Mouse (Mus musculus): ENCODE results near the gene Mgat4a. TPM values are rescaled to one million over a fixed set of nuclear protein-coding genes. Genes with fewer than 3 reads are reported as not detected.

Gene Mgat4a
- polyA plus RNA-seq, 1 experiment from 2014 or later, result 7.2 TPM

- 82% methylated on average over 2 of the region's 2 CpGs for WGBS
- no peaks in the 10 kb centered on the region for H3K27me3 ChIP-seq
Observed at GRCm38 (mm10) chr1:37405137-37405536, 135.7 kb downstream of the Mgat4a start.

GRCm38 (mm10) chr1:37401687-37402086, 139.1 kb downstream of the Mgat4a start:
- Histone ChIP-seq H3K4me1 (replicated peaks) (0 out of 2 replicates have a peak, but pooled peaks cover 6% of the 10 kb centered on the region), H3K9ac (replicated peaks) (no peak overlapping the region), H3K27ac (no peak overlapping the region), H3K27me3 (no peaks in the 10 kb centered on the region), H3K9me3 (no peaks in the 10 kb centered on the region), H3K4me3 (replicated peaks) (no peak overlapping the region), H3K4me2 (replicated peaks) (no peak overlapping the region), H3K36me3 (peaks cover 42% of the 10 kb centered on the region)
- 0 out of 2 replicates have a peak, but pooled peaks have one; percentile 55 for ATAC-seq
- WGBS, result 63% methylated on average over 4 of the region's 4 CpGs

More at GRCm38 (mm10) chr1:37405137-37405536, 135.7 kb downstream of the Mgat4a start:
- Histone ChIP-seq H3K9ac (replicated peaks) (no peak overlapping the region), H3K4me3 (replicated peaks) (no peak overlapping the region), H3K27ac (no peak overlapping the region), H3K36me3 (peaks cover 24% of the 10 kb centered on the region), H3K4me2 (replicated peaks) (no peak overlapping the region), H3K4me1 (replicated peaks) (no peaks in the 10 kb centered on the region), H3K9me3 (no peaks in the 10 kb centered on the region)
- no peak for ATAC-seq

GRCm38 (mm10) chr1:37399734-37400133, 141.1 kb downstream of the Mgat4a start:
- Histone ChIP-seq H3K9ac (replicated peaks) (no peak overlapping the region), H3K9me3 (no peaks in the 10 kb centered on the region), H3K36me3 (peaks cover 58% of the 10 kb centered on the region), H3K4me2 (replicated peaks) (no peak overlapping the region), H3K4me3 (replicated peaks) (no peak overlapping the region), H3K27me3 (no peaks in the 10 kb centered on the region), H3K27ac (no peak overlapping the region), H3K4me1 (replicated peaks) (0 out of 2 replicates have a peak, but pooled peaks cover 6% of the 10 kb centered on the region)
- 75% methylated on average over 8 of the region's 8 CpGs for WGBS
- ATAC-seq, result no peak

GRCm38 (mm10) chr1:37398961-37399360, 141.9 kb downstream of the Mgat4a start:
- H3K4me3 ChIP-seq (replicated peaks), result no peak overlapping the region
- WGBS, result 81% methylated on average over 3 of the region's 3 CpGs
- 0 out of 2 replicates have a peak, but pooled peaks cover 6% of the 10 kb centered on the region for H3K4me1 ChIP-seq (replicated peaks)
- H3K27ac ChIP-seq, result no peak overlapping the region
- H3K9ac ChIP-seq (replicated peaks), result peak overlapping the region; percentile 6; the same call in 1 of the 2 replicates
- no peaks in the 10 kb centered on the region for H3K27me3 ChIP-seq
- H3K36me3 ChIP-seq, result peaks cover 63% of the 10 kb centered on the region
- H3K4me2 ChIP-seq (replicated peaks), result no peak overlapping the region
- H3K9me3 ChIP-seq, result no peaks in the 10 kb centered on the region
- 0 out of 2 replicates have a peak, but pooled peaks have one; percentile 24 for ATAC-seq

GRCm38 (mm10) chr1:37396481-37396880, 144.3 kb downstream of the Mgat4a start:
- Histone ChIP-seq H3K27ac (no peak overlapping the region), H3K9me3 (no peaks in the 10 kb centered on the region), H3K4me1 (replicated peaks) (0 out of 2 replicates have a peak, but pooled peaks cover 6% of the 10 kb centered on the region), H3K27me3 (no peaks in the 10 kb centered on the region), H3K9ac (replicated peaks) (no peak overlapping the region), H3K4me3 (replicated peaks) (no peak overlapping the region), H3K36me3 (peaks cover 77% of the 10 kb centered on the region), H3K4me2 (replicated peaks) (no peak overlapping the region)
- WGBS, result 75% methylated on average over 1 of the region's 1 CpGs
- no peak for ATAC-seq

GRCm38 (mm10) chr1:37393174-37393573, 147.6 kb downstream of the Mgat4a start:
- Histone ChIP-seq H3K9ac (replicated peaks) (no peak overlapping the region), H3K9me3 (no peaks in the 10 kb centered on the region), H3K4me2 (replicated peaks) (no peak overlapping the region), H3K36me3 (peaks cover 84% of the 10 kb centered on the region), H3K4me1 (replicated peaks) (no peaks in the 10 kb centered on the region), H3K27ac (no peak overlapping the region), H3K27me3 (no peaks in the 10 kb centered on the region), H3K4me3 (replicated peaks) (no peak overlapping the region)
- ATAC-seq, result no peak
- WGBS, result 73% methylated on average over 5 of the region's 5 CpGs

Other genes with a start within 250 kb of the Mgat4a start
- gene Inpp4a, start 241.2 kb downstream of the Mgat4a start, polyA plus RNA-seq (2015; fragmentation: Nextera tagmentation; extraction: Ambion mirVana), result 52.0 and 55.1 TPM in 2 replicates
- 52.8 and 54.4 TPM in 2 replicates for gene Coa5, start 110.9 kb downstream of the Mgat4a start, polyA plus RNA-seq (2015; fragmentation: Nextera tagmentation; extraction: Ambion mirVana)
- 127 and 131 TPM in 2 replicates for gene Unc50, start 110.9 kb downstream of the Mgat4a start, polyA plus RNA-seq (2015; fragmentation: Nextera tagmentation; extraction: Ambion mirVana)
- gene 2010300C02Rik, start 179.1 kb upstream of the Mgat4a start, polyA plus RNA-seq (2015; fragmentation: Nextera tagmentation; extraction: Ambion mirVana), result 0.83 and 0.85 TPM in 2 replicates

Data from midbrain, embryonic 13.5 days (tissue).